Mouse (Mus musculus) cerebellum, adult 2 months (tissue): ENCODE data around the gene Gm10972. TPM values are rescaled to one million over a fixed set of nuclear protein-coding genes. Genes with fewer than 3 reads are reported as not detected.
"Not testable (repeated sequence)": the region's sequence is repeated elsewhere in the genome, so short reads cannot be mapped to it uniquely, and the experiment has no call there.

Experiments
- DNase-seq, 2 experiments: peaks; one replicate each; pipeline ENCODE4 v3.0.0; 2021
- H3K27ac ChIP-seq: fragments of 200-500 bp; 2 replicates; pipeline ENCODE4 v1.5.1; 2012; ENCODE audit warnings: low read length, control low read depth, inconsistent platforms; ENCODE audit not compliant: insufficient read depth
- H3K27me3 ChIP-seq: fragments of 200-500 bp; 2 replicates; pipeline ENCODE4 v1.6.1; 2012; ENCODE audit warnings: inconsistent platforms, mild to moderate bottlenecking, low read length, moderate library complexity; ENCODE audit not compliant: control insufficient read depth, insufficient read depth
- H3K4me1 ChIP-seq: fragments of 200-500 bp; 2 replicates; pipeline ENCODE4 v1.6.1; 2011; ENCODE audit warnings: low read length; ENCODE audit not compliant: control insufficient read depth, insufficient read depth
- H3K4me3 ChIP-seq: fragments of 200-500 bp; replicated peaks from 2 replicates; pipeline ENCODE3; 2011; ENCODE audit warnings: mild to moderate bottlenecking, low read depth, low read length, control low read depth; ENCODE audit not compliant: insufficient read depth
- CTCF ChIP-seq: fragments of 200-500 bp; IDR thresholded peaks from 2 replicates; pipeline ENCODE4 v1.5.1; 2011; ENCODE audit warnings: low read depth, mild to moderate bottlenecking, control low read depth, low read length, moderate library complexity, borderline replicate concordance; ENCODE audit not compliant: insufficient read depth
- POLR2A ChIP-seq: fragments of 200-500 bp; IDR thresholded peaks from 2 replicates; pipeline ENCODE4 v1.6.1; 2011; ENCODE audit warnings: low read length, control low read depth, borderline replicate concordance; ENCODE audit not compliant: insufficient read depth
- WGBS: fragments of 180-500 bp; shearing (Covaris S2); methylation state at CpG from one replicate; pipeline ENCODE4 v1.1.7; 2018; 5-methylcytosine and 5-hydroxymethylcytosine counted together
- polyA plus RNA-seq: library from polyadenylated mRNA; depleted of rRNA; stranded (reverse); fragments of >200 nt; gene quantifications from 2 replicates; pipeline ENCODE4 v1.2.3, GENCODE M21; 2012

The Gm10972 gene
- polyA plus RNA-seq, 1 experiment: not detected

GRCm38 (mm10) chr3:94679351-94679841 lies 36.5 kb downstream of the Gm10972 start:
- Histone ChIP-seq H3K27me3 (no peaks in the 10 kb centered on the region), H3K27ac (no peak overlapping the region), H3K4me3 (no peak overlapping the region), H3K4me1 (no peaks in the 10 kb centered on the region)
- 73% methylated on average over 8 of the region's 8 CpGs for WGBS
- TF ChIP-seq POLR2A (no peak), CTCF (no peak)
- DNase-seq: no peak

GRCm38 (mm10) chr3:94680032-94680431 lies 37.1 kb downstream of the Gm10972 start:
- H3K27me3 ChIP-seq, H3K27ac ChIP-seq, H3K4me3 ChIP-seq, H3K4me1 ChIP-seq, DNase-seq: not testable (repeated sequence)
- WGBS: 90% methylated on average over 12 of the region's 12 CpGs

- no peak overlapping the region for H3K4me3 ChIP-seq
- WGBS: 91% methylated on average over 16 of the region's 16 CpGs
- DNase-seq: no peak
- no peak overlapping the region for H3K27ac ChIP-seq
- no peaks in the 10 kb centered on the region for H3K27me3 ChIP-seq
- no peaks in the 10 kb centered on the region for H3K4me1 ChIP-seq
- TF ChIP-seq POLR2A (no peak), CTCF (no peak)
Measured at GRCm38 (mm10) chr3:94680783-94681182, 37.9 kb downstream of the Gm10972 start.

- 87% methylated on average over 6 of the region's 6 CpGs for WGBS
- Histone ChIP-seq H3K27me3 (no peaks in the 10 kb centered on the region), H3K27ac (no peak overlapping the region), H3K4me3 (no peak overlapping the region), H3K4me1 (no peaks in the 10 kb centered on the region)
- no peak for TF ChIP-seq CTCF
- no peak for TF ChIP-seq POLR2A
- no peak for DNase-seq
Measured at GRCm38 (mm10) chr3:94683646-94684045, 40.7 kb downstream of the Gm10972 start.

GRCm38 (mm10) chr3:94685989-94686772 lies 43.3 kb downstream of the Gm10972 start:
- WGBS: 91% methylated on average over 8 of the region's 8 CpGs
- H3K27ac ChIP-seq, DNase-seq, H3K4me3 ChIP-seq, H3K27me3 ChIP-seq, H3K4me1 ChIP-seq: not testable (repeated sequence)

- not testable (repeated sequence) for H3K4me3 ChIP-seq
Measured at GRCm38 (mm10) chr3:94688698-94689097, 45.8 kb downstream of the Gm10972 start.

GRCm38 (mm10) chr3:94689195-94689594 lies 46.3 kb downstream of the Gm10972 start:
- WGBS: 55% methylated on average over 1 of the region's 1 CpGs
- DNase-seq, H3K27me3 ChIP-seq, H3K4me1 ChIP-seq, H3K4me3 ChIP-seq, H3K27ac ChIP-seq: not testable (repeated sequence)

More at GRCm38 (mm10) chr3:94688698-94689097, 45.8 kb downstream of the Gm10972 start:
- not testable (repeated sequence) for H3K27ac ChIP-seq, H3K4me1 ChIP-seq, DNase-seq, H3K27me3 ChIP-seq
- 77% methylated on average over 3 of the region's 3 CpGs for WGBS

GRCm38 (mm10) chr3:94690162-94690561 lies 47.2 kb downstream of the Gm10972 start:
- 68% methylated on average over 6 of the region's 6 CpGs for WGBS
- H3K4me1 ChIP-seq, H3K4me3 ChIP-seq, DNase-seq, H3K27ac ChIP-seq, H3K27me3 ChIP-seq: not testable (repeated sequence)

GRCm38 (mm10) chr3:94690616-94691247 lies 47.8 kb downstream of the Gm10972 start:
- H3K4me3 ChIP-seq: no peak overlapping the region
- no peak for DNase-seq
- no peaks in the 10 kb centered on the region for H3K27me3 ChIP-seq

GRCm38 (mm10) chr3:94691694-94692093 lies 48.8 kb downstream of the Gm10972 start:
- H3K4me3 ChIP-seq, H3K27me3 ChIP-seq, DNase-seq, H3K4me1 ChIP-seq, H3K27ac ChIP-seq: not testable (repeated sequence)
- 83% methylated on average over 4 of the region's 4 CpGs for WGBS

More at GRCm38 (mm10) chr3:94690616-94691247, 47.8 kb downstream of the Gm10972 start:
- Histone ChIP-seq H3K4me1 (no peaks in the 10 kb centered on the region), H3K27ac (no peak overlapping the region)
- no peak for TF ChIP-seq POLR2A
- TF ChIP-seq CTCF: no peak
